Mouse (Mus musculus) Patski (cell line): Measurements from ENCODE around the gene Apol6. TPM values are rescaled to one million over a fixed set of nuclear protein-coding genes. Genes with fewer than 3 reads are reported as not detected.

Source experiments
- ATAC-seq: fragments of 100-300 bp; one replicate; pipeline ENCODE4 v1.8.0; 2021
- CTCF ChIA-PET: fragments of 350-600 bp; sonication (Branson Sonifier 250); formaldehyde crosslinking; loops from one replicate; lab custom pipeline; 2022; ENCODE audit warnings: inconsistent platforms; lab: Charles Lee
- POLR2A ChIA-PET: fragments of 350-600 bp; sonication (Branson Sonifier 250); formaldehyde crosslinking; loops from one replicate; lab custom pipeline; 2022; ENCODE audit warnings: antibody characterized with exemption, inconsistent platforms; lab: Charles Lee
- DNase-seq: peaks from one replicate; pipeline ENCODE4 v3.0.0-alpha.2; 2011; ENCODE audit warnings: low read depth, low spot score
- H3K27me3 ChIP-seq: fragments of 371-371 bp; one replicate; pipeline ENCODE4 v1.5.1; 2021
- CTCF ChIP-seq: fragments of 100-300 bp; IDR thresholded peaks from one replicate; pipeline ENCODE4 v1.5.1; 2021
- in situ Hi-C: fragments of 300-500 bp; cut with MboI; formaldehyde crosslinking; loops from 3 replicates; pipeline ENCODE4 v1.11.1; 2018; ENCODE audit warnings: low pct_unique_long_range_greater_than_20kb, mixed read lengths
- polyA plus RNA-seq: library from polyadenylated mRNA; unstranded; gene quantifications from one replicate; pipeline ENCODE4 v1.2.3, GENCODE M21; 2021

The Apol6 gene
- polyA plus RNA-seq, 1 experiment from 2014 or later, result 0.05 TPM

GRCm38 (mm10) chr15:77017897-77018296, 26.6 kb upstream of the Apol6 start:
- DNase-seq, result no peak
- no peak for TF ChIP-seq CTCF
- CTCF ChIA-PET, result interaction anchor here (0.9 to 1.2 kb wide), 2 partner anchors 19 to 202 kb away, joined by 3 read pairs; no protein-coding TSS in a partner anchor
- in situ Hi-C loops, result no loop called here
- ATAC-seq, result no peak
- H3K27me3 ChIP-seq, result no peaks in the 10 kb centered on the region
- POLR2A ChIA-PET, result no interaction called here

DNA sequence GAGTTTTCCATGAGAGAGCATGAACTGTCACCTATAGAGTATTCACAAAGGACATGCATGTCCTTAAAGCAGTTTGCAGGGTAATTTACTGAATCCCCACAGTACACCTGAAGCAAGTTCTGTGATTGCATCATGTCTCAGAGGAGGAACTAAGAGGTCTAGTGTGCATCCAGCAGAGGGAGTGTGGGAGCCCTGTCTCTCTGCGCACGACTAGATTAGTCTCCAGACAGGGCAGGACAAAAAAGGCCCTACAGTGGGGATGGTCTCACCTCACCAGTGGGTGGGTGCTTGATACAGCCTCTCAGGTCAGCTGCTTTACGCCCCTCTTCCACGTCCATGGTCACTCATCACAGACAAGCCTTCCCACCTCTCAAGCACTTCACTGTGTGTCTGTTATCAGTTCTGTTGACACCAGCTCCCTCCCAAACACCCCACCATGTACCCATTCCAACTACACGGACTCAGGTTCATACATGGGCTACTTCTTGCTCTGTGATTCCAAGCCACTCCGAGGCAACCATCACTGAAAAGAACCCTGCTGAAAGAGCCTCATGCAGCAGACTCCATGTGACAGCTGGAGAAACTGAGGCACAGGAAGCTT, 25.7 kb upstream of the Apol6 start:
- TF ChIP-seq CTCF, result no peak
- in situ Hi-C loops, result no loop called here
- no peak for ATAC-seq
- CTCF ChIA-PET, result interaction anchor here (1.2 kb wide), 1 partner anchor 20 kb away, joined by 3 read pairs; no protein-coding TSS in a partner anchor
- POLR2A ChIA-PET, result interaction anchor here (0.6 to 0.7 kb wide), 2 partner anchors 17 to 166 kb away, joined by 3 read pairs; no protein-coding TSS in a partner anchor
- H3K27me3 ChIP-seq, result no peaks in the 10 kb centered on the region
- no peak for DNase-seq

DNA sequence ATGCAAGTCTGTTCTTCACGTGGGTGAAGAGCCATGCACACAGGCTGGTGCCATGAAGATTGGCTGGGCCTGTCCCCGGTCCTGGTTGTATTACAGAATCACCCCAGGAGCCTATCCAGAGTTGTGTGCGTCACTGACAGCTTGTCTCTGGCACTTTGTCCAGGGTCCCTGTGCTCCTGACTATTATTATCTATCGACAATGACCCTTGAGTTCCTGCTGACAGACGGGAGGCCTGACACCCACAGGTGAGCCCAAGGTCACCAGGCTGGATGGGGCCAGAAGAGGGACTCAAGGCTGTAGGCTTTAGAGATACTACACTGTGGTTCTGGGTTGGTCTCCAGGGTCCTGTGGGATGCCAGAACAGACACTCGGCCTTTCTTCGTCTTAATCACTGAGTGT, 25.0 kb upstream of the Apol6 start:
- DNase-seq, result no peak

DNA sequence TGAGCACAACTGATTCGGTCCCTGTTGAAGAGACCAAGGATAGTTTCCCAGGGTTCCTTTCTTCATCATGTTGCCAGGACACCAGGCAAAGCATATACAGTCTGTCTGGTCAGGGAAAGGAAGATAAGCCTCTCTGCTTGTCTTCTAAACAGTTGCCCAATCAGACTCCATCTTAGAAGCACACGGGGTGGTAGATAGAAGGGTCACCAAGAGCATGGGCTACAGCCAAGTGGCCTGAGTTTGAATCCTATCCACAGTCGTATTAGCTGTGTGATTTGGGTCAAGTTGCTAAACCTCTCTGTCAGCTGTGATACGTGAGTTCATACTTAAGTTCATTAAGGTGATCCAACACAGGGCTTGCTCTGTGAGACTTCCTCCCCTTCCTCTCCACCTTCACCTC, 24.4 kb upstream of the Apol6 start:
- in situ Hi-C loops, result no loop called here
- ATAC-seq (no peak), DNase-seq (no peak)
- CTCF ChIA-PET, result interaction anchor here (1.3 kb wide), 1 partner anchor 21 kb away, joined by 3 read pairs; no protein-coding TSS in a partner anchor
- POLR2A ChIA-PET, result no interaction called here
- H3K27me3 ChIP-seq, result no peaks in the 10 kb centered on the region
- no peak for TF ChIP-seq CTCF

More for the DNA sequence above, 25.0 kb upstream of the Apol6 start:
- in situ Hi-C loops, result no loop called here
- no peak for ATAC-seq
- H3K27me3 ChIP-seq, result no peaks in the 10 kb centered on the region
- ChIA-PET POLR2A (interaction anchor here (0.6 kb wide), 1 partner anchor 165 kb away, joined by 3 read pairs; no protein-coding TSS in a partner anchor), CTCF (no interaction called here)
- TF ChIP-seq CTCF, result no peak

DNA sequence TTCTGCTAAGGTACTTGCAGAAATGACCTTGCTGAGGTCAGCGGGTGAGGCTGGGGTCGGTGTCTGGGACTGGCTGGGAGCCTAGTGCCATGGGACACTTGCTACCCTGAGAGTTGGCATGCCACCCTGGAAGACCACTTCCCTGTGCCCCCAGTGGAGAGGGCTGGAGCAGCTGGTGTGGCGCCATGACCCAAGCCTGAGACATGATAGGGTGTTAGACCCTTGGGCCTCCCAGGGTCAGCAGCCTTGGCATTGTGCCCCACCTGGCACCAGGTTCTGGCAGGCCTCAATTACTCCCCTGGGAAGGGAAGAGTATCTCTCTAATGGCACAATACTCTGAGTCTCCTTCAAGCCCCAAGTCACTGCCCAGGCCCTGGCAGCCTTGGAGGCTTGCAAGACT, 23.5 kb upstream of the Apol6 start:
- CTCF ChIA-PET, result interaction anchor here (1.2 to 1.5 kb wide), 3 partner anchors 17 to 24 kb away, joined by 3 to 4 read pairs (median 3); partner anchors contain the start of gene Apol6
- ATAC-seq, result no peak
- no peak for TF ChIP-seq CTCF
- in situ Hi-C loops, result no loop called here
- no peak for DNase-seq
- POLR2A ChIA-PET, result no interaction called here
- H3K27me3 ChIP-seq, result no peaks in the 10 kb centered on the region

DNA sequence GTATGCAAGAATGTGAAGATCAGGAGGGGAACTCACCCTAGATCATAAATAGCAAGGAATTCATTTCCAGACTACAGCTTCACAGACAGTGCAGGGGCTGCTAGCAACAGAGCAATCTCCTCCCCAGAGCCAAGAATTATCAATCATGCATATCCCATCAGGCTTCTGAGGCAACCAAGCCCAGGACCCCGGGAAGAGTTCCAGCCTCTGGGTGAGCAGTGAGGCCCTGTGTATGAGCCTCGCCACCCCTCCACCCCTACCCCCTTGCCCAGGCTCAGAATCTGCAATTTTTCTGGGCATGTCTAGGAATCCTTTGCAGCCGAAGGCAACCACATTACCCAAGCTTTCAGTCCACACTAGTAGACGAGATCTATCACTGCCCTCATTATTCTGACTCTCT, 22.7 kb upstream of the Apol6 start:
- POLR2A ChIA-PET, result no interaction called here

DNA sequence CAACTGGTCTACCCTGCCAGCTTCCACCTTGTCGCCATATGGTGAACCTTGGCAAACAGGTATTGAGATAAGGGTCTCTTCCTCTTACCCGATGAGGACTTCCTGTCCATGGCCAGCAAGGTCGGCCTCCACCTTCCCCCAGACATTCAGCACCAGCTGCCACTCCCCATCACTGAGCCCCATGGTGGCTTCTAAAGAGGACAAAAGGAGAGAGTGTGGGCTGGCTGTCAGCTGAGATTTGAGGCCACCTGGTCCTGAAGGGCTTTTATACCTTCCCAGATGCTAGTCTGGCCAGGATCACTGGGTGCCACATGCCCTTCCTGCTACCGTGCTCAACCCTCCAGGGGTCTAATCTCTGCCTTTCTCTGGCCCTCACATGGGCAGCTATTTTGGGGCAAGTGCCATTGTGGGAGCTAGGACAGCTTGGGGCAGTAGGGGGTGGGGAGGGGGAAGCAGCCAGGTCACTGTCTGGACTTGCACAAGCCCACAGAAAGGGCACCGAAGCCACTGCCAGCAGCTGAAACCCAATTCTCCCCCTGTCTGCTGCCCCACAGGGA, 22.1 kb upstream of the Apol6 start:
- POLR2A ChIA-PET, result no interaction called here
- TF ChIP-seq CTCF, result no peak
- in situ Hi-C loops, result no loop called here
- no peak for ATAC-seq
- CTCF ChIA-PET, result interaction anchor here (1.2 to 1.5 kb wide), 2 partner anchors 18 to 23 kb away, joined by 3 to 4 read pairs; partner anchors contain the start of gene Apol6
- no peak for DNase-seq
- no peaks in the 10 kb centered on the region for H3K27me3 ChIP-seq

More for the DNA sequence above, 22.7 kb upstream of the Apol6 start:
- in situ Hi-C loops, result no loop called here
- CTCF ChIA-PET, result interaction anchor here (1.2 to 1.5 kb wide), 2 partner anchors 18 to 23 kb away, joined by 3 to 4 read pairs; partner anchors contain the start of gene Apol6
- TF ChIP-seq CTCF, result no peak
- H3K27me3 ChIP-seq, result no peaks in the 10 kb centered on the region
- DNase-seq, result no peak
- no peak for ATAC-seq

DNA sequence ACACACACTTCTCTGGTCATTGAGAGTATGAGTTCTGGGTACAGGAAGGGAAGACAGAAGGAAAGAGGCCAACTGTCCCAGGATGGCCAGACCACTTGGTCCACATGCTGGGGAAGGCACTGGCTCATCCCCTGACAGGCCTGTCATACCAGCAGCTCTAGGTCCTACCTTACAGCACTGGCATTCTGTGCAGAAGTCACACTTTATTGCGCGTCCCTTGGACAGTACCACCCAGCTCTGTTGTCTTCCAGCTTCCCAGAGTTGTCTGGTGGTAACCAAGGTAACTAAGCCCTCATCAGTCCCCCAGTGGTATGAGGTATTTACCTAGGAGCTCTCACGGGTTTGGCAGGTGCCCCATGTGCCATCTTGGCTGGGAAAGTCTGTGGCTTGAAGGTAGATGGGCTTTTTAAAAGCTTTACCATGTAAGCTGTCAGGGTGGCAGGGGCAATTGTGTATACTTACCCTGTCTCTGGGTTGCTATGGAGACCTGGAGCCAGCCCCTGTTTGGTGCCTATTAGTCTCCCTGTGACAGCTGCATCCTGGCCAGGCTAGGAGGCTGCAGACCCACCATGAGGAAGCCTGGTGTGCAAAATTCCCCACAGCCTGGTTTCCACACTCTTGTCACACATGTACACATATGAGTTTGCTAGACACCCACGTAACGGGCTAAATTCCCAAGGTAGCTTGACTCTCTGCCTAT, 18.5 kb upstream of the Apol6 start:
- in situ Hi-C loops, result no loop called here
- DNase-seq, result no peak
- ATAC-seq, result no peak
- ChIA-PET CTCF (no interaction called here), POLR2A (interaction anchor here (0.5 kb wide), 1 partner anchor 810 kb away, joined by 4 read pairs; no protein-coding TSS in a partner anchor)
- no peak for TF ChIP-seq CTCF
- no peaks in the 10 kb centered on the region for H3K27me3 ChIP-seq

DNA sequence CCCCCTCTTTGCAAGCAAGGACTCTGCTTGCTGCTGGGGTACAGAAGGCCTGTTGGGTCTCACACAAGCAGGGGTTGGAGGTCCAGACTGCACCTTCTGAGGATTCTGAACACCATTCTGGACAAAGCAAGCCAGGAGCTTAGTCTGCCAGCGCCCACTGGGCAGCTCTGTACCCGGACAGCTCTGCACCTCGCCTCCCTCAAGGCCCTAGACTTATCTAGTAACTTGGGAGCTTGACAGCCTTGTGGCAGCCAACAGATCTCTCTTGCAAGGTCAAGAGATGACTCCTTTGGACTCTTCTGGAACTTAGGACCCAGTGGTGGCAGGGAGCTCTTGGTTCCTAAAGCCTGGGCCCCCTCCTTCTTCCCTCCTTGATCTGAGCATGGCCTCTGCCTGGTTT, 17.4 kb upstream of the Apol6 start:
- no peaks in the 10 kb centered on the region for H3K27me3 ChIP-seq
- POLR2A ChIA-PET, result no interaction called here
- ATAC-seq (no peak), DNase-seq (no peak)
- no peak for TF ChIP-seq CTCF
- in situ Hi-C loops, result no loop called here
- CTCF ChIA-PET, result no interaction called here

- no peak for TF ChIP-seq CTCF
- ATAC-seq (no peak), DNase-seq (no peak)
- POLR2A ChIA-PET, result no interaction called here
- in situ Hi-C loops, result no loop called here
- CTCF ChIA-PET, result no interaction called here
- no peaks in the 10 kb centered on the region for H3K27me3 ChIP-seq
Measured at GRCm38 (mm10) chr15:77027675-77028074, 16.9 kb upstream of the Apol6 start.
